Mouse (Mus musculus) MEL (cell line): ENCODE data around the gene Pkd1l2. TPM values are rescaled to one million over a fixed set of nuclear protein-coding genes. Genes with fewer than 3 reads are reported as not detected.
A peak's percentile ranks its signal among the peaks of the same experiment; 100 is the strongest.

Experiments used
- DNase-seq: peaks from one replicate; pipeline ENCODE4 v3.0.0; 2011; ENCODE audit warnings: low read depth, low spot score
- H3K27ac ChIP-seq: 2 replicates; pipeline ENCODE4 v1.5.1; 2012; ENCODE audit warnings: low read depth, mild to moderate bottlenecking, control low read depth, low read length, moderate library complexity; ENCODE audit not compliant: control insufficient read depth
- H3K27me3 ChIP-seq, 2 experiments: fragments of 150-350 bp in 1 of 2; sonication (generic) in 1 of 2; 2 replicates each; pipeline ENCODE4 v1.6.1; 2012; ENCODE audit warnings: low read length in 2 of 2, mild to moderate bottlenecking in 2 of 2, improper control_type of control experiment in 1 of 2, moderate library complexity in 1 of 2; ENCODE audit not compliant: insufficient read depth in 2 of 2, control insufficient read depth in 1 of 2
- H3K36me3 ChIP-seq, 2 experiments: 2 replicates each; pipeline ENCODE4 v1.6.1; 2012 to 2014; ENCODE audit warnings: low read length in 2 of 2, improper control_type of control experiment in 1 of 2, inconsistent platforms in 1 of 2, mild to moderate bottlenecking in 1 of 2; ENCODE audit not compliant: insufficient read depth in 2 of 2, control insufficient read depth in 1 of 2
- H3K4me1 ChIP-seq, 2 experiments: fragments of 150-350 bp in 1 of 2; sonication (generic) in 1 of 2; 2 replicates each; pipeline ENCODE4 v1.6.1; 2012; ENCODE audit warnings: low read length in 2 of 2, improper control_type of control experiment in 1 of 2, mild to moderate bottlenecking in 1 of 2; ENCODE audit not compliant: insufficient read depth in 2 of 2, control insufficient read depth in 1 of 2
- H3K4me3 ChIP-seq, 2 experiments: fragments of 150-350 bp in 1 of 2; sonication (generic) in 1 of 2; 2 replicates each; pipeline ENCODE4 v1.5.1; 2012; ENCODE audit warnings: low read depth in 2 of 2, low read length in 2 of 2, mild to moderate bottlenecking in 2 of 2, moderate library complexity in 2 of 2, control low read depth in 1 of 2, improper control_type of control experiment in 1 of 2; ENCODE audit not compliant: control insufficient read depth in 1 of 2, insufficient read depth in 1 of 2
- H3K79me2 ChIP-seq: 2 replicates; pipeline ENCODE4 v1.6.1; 2012; ENCODE audit warnings: mild to moderate bottlenecking, low read length, moderate library complexity; ENCODE audit not compliant: control insufficient read depth, poor library complexity, insufficient read depth
- H3K9ac ChIP-seq: 2 replicates; pipeline ENCODE4 v1.6.1; 2012; ENCODE audit warnings: low read depth, mild to moderate bottlenecking, control low read depth, low read length, moderate library complexity; ENCODE audit not compliant: control insufficient read depth, poor library complexity, severe bottlenecking
- H3K9me3 ChIP-seq: fragments of 150-350 bp; sonication (generic); replicated peaks from 2 replicates; pipeline ENCODE4 v1.6.1; 2012; ENCODE audit warnings: mild to moderate bottlenecking, low read length, improper control_type of control experiment, moderate library complexity; ENCODE audit not compliant: insufficient read depth
- CTCF ChIP-seq, 3 experiments: IDR thresholded peaks in 2 of 3; conservative IDR thresholded peaks in 1 of 3; 2 replicates each; pipeline ENCODE4 v1.5.1; 2011 to 2012; ENCODE audit warnings: low read length in 3 of 3, low read depth in 2 of 3, mild to moderate bottlenecking in 2 of 3, improper control_type of control experiment in 1 of 3, inconsistent platforms in 1 of 3, mixed read lengths in 1 of 3, moderate library complexity in 1 of 3; ENCODE audit not compliant: control insufficient read depth in 1 of 3, insufficient read depth in 1 of 3, poor library complexity in 1 of 3, severe bottlenecking in 1 of 3
- ELF1 ChIP-seq: IDR thresholded peaks from 2 replicates; pipeline ENCODE4 v1.6.1; 2014; ENCODE audit warnings: low read depth, mild to moderate bottlenecking, inconsistent platforms, low read length, improper control_type of control experiment, moderate library complexity
- EP300 ChIP-seq, 2 experiments: IDR thresholded peaks; 2 replicates each; pipeline ENCODE4 v1.6.1; 2011; ENCODE audit warnings: improper control_type of control experiment in 2 of 2, low read length in 2 of 2, low read depth in 1 of 2, mild to moderate bottlenecking in 1 of 2
- ETS1 ChIP-seq: IDR thresholded peaks from 2 replicates; pipeline ENCODE4 v1.6.1; 2012; ENCODE audit warnings: low read depth, mild to moderate bottlenecking, inconsistent platforms, low read length, improper control_type of control experiment, moderate library complexity
- GATA1 ChIP-seq: IDR thresholded peaks from 2 replicates; pipeline ENCODE4 v1.6.1; 2011; ENCODE audit warnings: low read depth, low read length, improper control_type of control experiment
- JUND ChIP-seq: IDR thresholded peaks from 2 replicates; pipeline ENCODE4 v1.6.1; 2011; ENCODE audit warnings: low read depth, mild to moderate bottlenecking, improper control_type of control experiment, low read length
- MAFK ChIP-seq: IDR thresholded peaks from 2 replicates; pipeline ENCODE4 v1.6.1; 2011; ENCODE audit warnings: low read depth, mild to moderate bottlenecking, low read length, improper control_type of control experiment, borderline replicate concordance
- MAZ ChIP-seq: IDR thresholded peaks from 2 replicates; pipeline ENCODE4 v1.6.1; 2012; ENCODE audit warnings: low read depth, mild to moderate bottlenecking, inconsistent platforms, low read length, improper control_type of control experiment
- MXI1 ChIP-seq: IDR thresholded peaks from 2 replicates; pipeline ENCODE4 v1.6.1; 2011; ENCODE audit warnings: mild to moderate bottlenecking, low read depth, low read length, improper control_type of control experiment
- MYB ChIP-seq: IDR thresholded peaks from 2 replicates; pipeline ENCODE4 v1.6.1; 2011; ENCODE audit warnings: mild to moderate bottlenecking, low read depth, low read length, improper control_type of control experiment
- MYC ChIP-seq: IDR thresholded peaks from 2 replicates; pipeline ENCODE4 v1.6.1; 2011; ENCODE audit warnings: low read depth, mild to moderate bottlenecking, low read length, improper control_type of control experiment, moderate library complexity
- NRF1 ChIP-seq: IDR thresholded peaks from 2 replicates; pipeline ENCODE4 v1.6.1; 2014; ENCODE audit warnings: low read depth, mild to moderate bottlenecking, inconsistent platforms, low read length, improper control_type of control experiment, moderate library complexity; ENCODE audit not compliant: poor library complexity, insufficient read depth, severe bottlenecking
- POLR2A ChIP-seq, 2 experiments: IDR thresholded peaks; 2 replicates each; pipeline ENCODE4 v1.6.1; 2011 to 2012; ENCODE audit warnings: low read length in 2 of 2, mild to moderate bottlenecking in 2 of 2, control low read depth in 1 of 2, improper control_type of control experiment in 1 of 2, low read depth in 1 of 2, moderate library complexity in 1 of 2; ENCODE audit not compliant: control insufficient read depth in 1 of 2, insufficient read depth in 1 of 2, poor library complexity in 1 of 2
- RAD21 ChIP-seq: IDR thresholded peaks from 2 replicates; pipeline ENCODE4 v1.6.1; 2011; ENCODE audit warnings: mild to moderate bottlenecking, low read depth, low read length, improper control_type of control experiment
- RCOR1 ChIP-seq: IDR thresholded peaks from 2 replicates; pipeline ENCODE4 v1.6.1; 2012; ENCODE audit warnings: low read depth, mild to moderate bottlenecking, inconsistent platforms, low read length, improper control_type of control experiment
- SIN3A ChIP-seq: IDR thresholded peaks from 2 replicates; pipeline ENCODE4 v1.6.1; 2012; ENCODE audit warnings: low read length, improper control_type of control experiment, inconsistent platforms
- TAL1 ChIP-seq: IDR thresholded peaks from 2 replicates; pipeline ENCODE4 v1.6.1; 2012; ENCODE audit warnings: mild to moderate bottlenecking, inconsistent platforms, low read length, moderate library complexity, mixed read lengths
- TBP ChIP-seq: IDR thresholded peaks from 2 replicates; pipeline ENCODE4 v1.8.0; 2011; ENCODE audit warnings: low read depth, low read length, improper control_type of control experiment
- TCF12 ChIP-seq: IDR thresholded peaks from 2 replicates; pipeline ENCODE4 v1.6.1; 2014; ENCODE audit warnings: low read depth, mild to moderate bottlenecking, inconsistent platforms, low read length, improper control_type of control experiment, moderate library complexity
- USF1 ChIP-seq: IDR thresholded peaks from 2 replicates; pipeline ENCODE4 v1.6.1; 2014; ENCODE audit warnings: low read depth, mild to moderate bottlenecking, inconsistent platforms, low read length, improper control_type of control experiment, moderate library complexity
- polyA plus RNA-seq, 2 experiments: library from polyadenylated mRNA; stranded (reverse) in 1 of 2; unstranded in 1 of 2; fragments of >175 nt in 1 of 2; fragments of >200 nt in 1 of 2; gene quantifications; 2 replicates each; pipeline versions ENCODE4 v1.2.1 to v1.2.4; 2012; ENCODE audit warnings: low replicate concordance in 2 of 2, low read depth in 1 of 2; ENCODE audit not compliant: insufficient read length in 2 of 2, insufficient read depth in 1 of 2, missing spikeins in 1 of 2
- total RNA-seq: library from RNA; depleted of rRNA; stranded (reverse); fragments of 300-350 nt; gene quantifications from 2 replicates; pipeline ENCODE4 v1.2.3, GENCODE M21; 2012

Pkd1l2 gene
- total and polyA plus RNA-seq, 3 experiments: 0.86 to 1.5 TPM; not detected in 1

GRCm38 (mm10) chr8:117085521-117085920 lies 3.3 kb upstream of the Pkd1l2 start (continued):
- no peak; the same call in none of the 2 replicates for TF ChIP-seq MXI1
- no peak for TF ChIP-seq NRF1

GRCm38 (mm10) chr8:117082947-117083559 lies 804 bp upstream of the Pkd1l2 start:
- TF ChIP-seq CTCF (IDR thresholded peaks at IDR 0.05 in 2 of 3, conservative IDR thresholded peaks at IDR 0.05 in 1 of 3; ENCODE audit: control insufficient read depth in 1 of 3, insufficient read depth in 1 of 3, low read depth in 2 of 3, low read length in 3 of 3, poor library complexity in 1 of 3, severe bottlenecking in 1 of 3) (peak in 1 of 3 experiments; percentile 21; a peak in 2 of 6 replicates), TBP (peak; percentile 73), ELF1 (0 out of 2 replicates have a peak, but pooled peaks have one; percentile 19), GATA1 (peak; percentile 85), POLR2A (IDR thresholded peaks at IDR 0.05; ENCODE audit: control insufficient read depth in 1 of 2, insufficient read depth in 1 of 2, low read depth in 1 of 2, low read length in 2 of 2, poor library complexity in 1 of 2) (peak in 1 of 2 experiments; percentile 48; a peak in 2 of 4 replicates), MYC (no peak), USF1 (no peak), TAL1 (peak; percentile 92), TCF12 (peak; percentile 93), EP300 (IDR thresholded peaks at IDR 0.05; ENCODE audit: low read depth in 1 of 2, low read length in 2 of 2) (peak; percentile 92 to 97), MAFK (peak; percentile 70; the same call in 1 of the 2 replicates), RCOR1 (peak; percentile 76), SIN3A (peak; percentile 74), MAZ (no peak), JUND (peak; percentile 37; the same call in 1 of the 2 replicates), MYB (peak; percentile 87), ETS1 (peak; percentile 91), RAD21 (no peak)
- H3K4me1 ChIP-seq: peaks cover 42 to 67% of the 10 kb centered on the region in 2 experiments
- DNase-seq: peak; percentile 93
- H3K27me3 ChIP-seq: no peaks in the 10 kb centered on the region
- peak overlapping the region; percentile 18 for H3K9ac ChIP-seq
- H3K36me3 ChIP-seq: peaks cover 0 to 55% of the 10 kb centered on the region in 2 experiments; a peak in 2 of 4 replicates
- no peaks in the 10 kb centered on the region for H3K9me3 ChIP-seq
- H3K79me2 ChIP-seq: no peaks in the 10 kb centered on the region
- peak overlapping the region; percentile 10 to 16; a peak in 3 of 4 replicates for H3K4me3 ChIP-seq
- peak overlapping the region; percentile 88 for H3K27ac ChIP-seq
